Mouse (Mus musculus): ENCODE results near the gene Kng1. TPM values are rescaled to one million over a fixed set of nuclear protein-coding genes. Genes with fewer than 3 reads are reported as not detected.

The Kng1 gene
- polyA plus RNA-seq, 1 experiment: not detected

DNA sequence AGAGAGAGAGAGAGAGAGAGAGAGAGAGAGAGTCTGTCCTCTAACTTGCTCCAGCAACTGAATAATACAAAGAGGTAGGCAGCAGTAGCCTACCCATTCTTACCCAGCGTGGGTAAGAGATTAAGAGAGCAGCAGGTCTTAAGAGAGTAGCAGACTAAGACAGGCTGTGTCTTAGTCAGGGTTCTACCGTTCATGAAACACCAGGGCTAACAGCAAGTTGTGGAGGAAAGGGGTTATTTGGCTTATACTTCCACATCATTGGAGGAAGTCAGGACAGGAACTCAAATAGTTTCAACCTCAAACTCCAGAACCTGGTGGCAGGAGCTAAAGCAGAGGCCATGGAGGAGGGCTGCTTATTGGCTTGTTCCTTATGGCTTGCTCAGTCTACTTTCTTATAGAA, 46.2 kb downstream of the Kng1 start:
- peaks cover 13% of the 10 kb centered on the region for H3K79me2 ChIP-seq (ENCODE audit: control insufficient read depth, insufficient read depth)

DNA sequence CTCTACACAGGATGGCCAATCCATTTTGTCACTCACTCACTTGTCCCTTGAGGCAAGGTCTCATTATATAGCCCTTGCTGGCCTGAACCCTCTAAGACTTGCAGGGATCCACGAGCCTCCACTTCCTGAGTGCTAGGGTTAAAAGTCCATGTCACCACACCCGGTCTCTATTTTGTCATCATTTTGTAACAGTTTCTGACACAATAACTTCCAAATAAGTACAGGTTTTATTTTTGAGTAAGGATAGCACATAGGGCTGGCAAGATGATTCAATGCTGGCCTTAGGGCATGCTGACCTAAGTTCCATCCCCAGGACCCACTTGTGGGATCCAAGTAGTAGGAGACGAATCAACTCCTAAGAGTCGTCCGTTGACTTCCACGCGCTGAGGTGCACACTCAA, 48.5 kb downstream of the Kng1 start:
- H3K27me3 ChIP-seq (ENCODE audit: control insufficient read depth, insufficient read depth, insufficient read length): no peaks in the 10 kb centered on the region

More for the DNA sequence above, 46.2 kb downstream of the Kng1 start:
- Histone ChIP-seq H3ac (ENCODE audit: control insufficient read depth, insufficient read length) (no peak overlapping the region), H3K4me3 (no peak overlapping the region), H3K27me3 (ENCODE audit: control insufficient read depth, insufficient read depth, insufficient read length) (no peaks in the 10 kb centered on the region), H3K36me3 (ENCODE audit: control insufficient read depth, insufficient read depth) (peaks cover 3% of the 10 kb centered on the region), H3K4me2 (ENCODE audit: low read depth) (no peak overlapping the region)
- TF ChIP-seq SRF (IDR thresholded peaks at IDR 0.05; ENCODE audit: control insufficient read depth, insufficient read length, low read depth) (no peak), MYOG (IDR thresholded peaks at IDR 0.05; ENCODE audit: control insufficient read depth in 1 of 3, insufficient read depth in 1 of 3, insufficient read length in 2 of 3, low read depth in 2 of 3) (no peak), REST (IDR thresholded peaks at IDR 0.05; ENCODE audit: insufficient read depth, insufficient read length) (no peak), TCF12 (IDR thresholded peaks at IDR 0.05; ENCODE audit: insufficient read depth, poor library complexity, severe bottlenecking) (no peak), POLR2AphosphoS2 (IDR thresholded peaks at IDR 0.05; ENCODE audit: insufficient read length, low read depth) (no peak), CEBPB (IDR thresholded peaks at IDR 0.05; ENCODE audit: insufficient read depth, poor library complexity, severe bottlenecking) (no peak), POLR2A (IDR thresholded peaks at IDR 0.05; ENCODE audit: insufficient read length, low read depth) (no peak), MAX (IDR thresholded peaks at IDR 0.05; ENCODE audit: low read depth) (no peak), MYOD1 (IDR thresholded peaks at IDR 0.05; ENCODE audit: control insufficient read depth in 1 of 3, insufficient read length in 2 of 3, low read depth in 2 of 3) (no peak), USF1 (IDR thresholded peaks at IDR 0.05; ENCODE audit: low read depth) (no peak), TCF3 (IDR thresholded peaks at IDR 0.05; ENCODE audit: insufficient read length, low read depth) (no peak), E2F4 (IDR thresholded peaks at IDR 0.05; ENCODE audit: insufficient read depth) (no peak)

DNA sequence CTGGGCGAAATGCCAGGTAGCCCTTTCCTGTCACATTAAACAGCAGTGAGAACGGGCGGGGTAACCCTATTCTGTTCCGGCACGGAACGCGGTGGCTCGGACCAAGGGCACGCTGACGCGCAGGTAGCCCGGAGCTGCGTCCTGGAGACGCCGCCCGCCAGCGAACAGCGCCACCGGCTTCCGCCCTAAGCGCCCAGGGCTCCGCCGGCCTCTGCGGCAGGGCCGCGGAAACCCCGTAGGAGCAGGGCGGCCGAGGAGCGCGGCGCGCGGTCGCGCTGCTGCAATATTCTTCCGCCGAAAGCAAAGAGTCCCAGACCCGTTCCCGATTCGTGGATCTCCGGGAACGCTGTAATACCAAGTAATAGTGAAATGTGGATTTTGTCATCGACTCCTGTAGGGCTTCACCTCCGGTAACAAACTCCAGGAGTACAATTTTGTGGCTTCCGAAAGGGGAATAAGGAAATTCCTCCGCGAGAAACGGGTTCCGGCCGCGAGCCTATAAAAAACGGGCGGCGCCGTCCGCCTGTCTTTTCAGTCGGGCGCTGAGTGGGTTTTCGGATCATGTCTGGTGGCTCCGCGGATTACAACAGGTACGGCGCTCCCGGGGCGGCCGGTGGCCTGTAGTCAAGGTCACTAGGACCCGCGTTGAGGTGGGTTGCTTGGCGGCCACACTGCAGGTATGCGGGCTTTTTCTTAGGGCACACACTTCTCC, 49.7 kb downstream of the Kng1 start, which contains the start of gene Eif4a2:
Gene Eif4a2 (plus strand): TSS at position 214 of the 712 bp plus-strand sequence.
- H3K27me3 ChIP-seq (ENCODE audit: control insufficient read depth, insufficient read depth, insufficient read length): no peaks in the 10 kb centered on the region
- H3K4me3 ChIP-seq: peak within 1 kb of the TSS; percentile 99
- H3K79me2 ChIP-seq (ENCODE audit: control insufficient read depth, insufficient read depth): peaks cover 46% of the 10 kb centered on the region
- no peak for TF ChIP-seq USF1 (IDR thresholded peaks at IDR 0.05; ENCODE audit: low read depth)
- peak in 1 of 3 experiments; percentile 56 for TF ChIP-seq MYOG (IDR thresholded peaks at IDR 0.05; ENCODE audit: control insufficient read depth in 1 of 3, insufficient read depth in 1 of 3, insufficient read length in 2 of 3, low read depth in 2 of 3)
- TF ChIP-seq CEBPB (IDR thresholded peaks at IDR 0.05; ENCODE audit: insufficient read depth, poor library complexity, severe bottlenecking): no peak
- TF ChIP-seq POLR2AphosphoS2 (IDR thresholded peaks at IDR 0.05; ENCODE audit: insufficient read length, low read depth): peak; percentile 94
- TF ChIP-seq MYOD1 (IDR thresholded peaks at IDR 0.05; ENCODE audit: control insufficient read depth in 1 of 3, insufficient read length in 2 of 3, low read depth in 2 of 3): peak in 1 of 3 experiments; percentile 44
- TF ChIP-seq MAX (IDR thresholded peaks at IDR 0.05; ENCODE audit: low read depth): peak; percentile 16
- TF ChIP-seq POLR2A (IDR thresholded peaks at IDR 0.05; ENCODE audit: insufficient read length, low read depth): peak; percentile 98
- TF ChIP-seq E2F4 (IDR thresholded peaks at IDR 0.05; ENCODE audit: insufficient read depth): peak; percentile 8
- TF ChIP-seq TCF3 (IDR thresholded peaks at IDR 0.05; ENCODE audit: insufficient read length, low read depth): peak; percentile 6
- peaks cover 39% of the 10 kb centered on the region for H3K36me3 ChIP-seq (ENCODE audit: control insufficient read depth, insufficient read depth)
- peak within 1 kb of the TSS; percentile 97 for H3K4me2 ChIP-seq (ENCODE audit: low read depth)
- peak within 1 kb of the TSS; percentile 80 for H3ac ChIP-seq (ENCODE audit: control insufficient read depth, insufficient read length)

More for the DNA sequence above, 48.5 kb downstream of the Kng1 start:
- Histone ChIP-seq H3ac (ENCODE audit: control insufficient read depth, insufficient read length) (no peak overlapping the region), H3K4me3 (no peak overlapping the region), H3K36me3 (ENCODE audit: control insufficient read depth, insufficient read depth) (peaks cover 26% of the 10 kb centered on the region), H3K4me2 (ENCODE audit: low read depth) (no peak overlapping the region), H3K79me2 (ENCODE audit: control insufficient read depth, insufficient read depth) (peaks cover 35% of the 10 kb centered on the region)
- TF ChIP-seq CEBPB (IDR thresholded peaks at IDR 0.05; ENCODE audit: insufficient read depth, poor library complexity, severe bottlenecking) (no peak), MYOG (IDR thresholded peaks at IDR 0.05; ENCODE audit: control insufficient read depth in 1 of 3, insufficient read depth in 1 of 3, insufficient read length in 2 of 3, low read depth in 2 of 3) (no peak), TCF3 (IDR thresholded peaks at IDR 0.05; ENCODE audit: insufficient read length, low read depth) (no peak), POLR2A (IDR thresholded peaks at IDR 0.05; ENCODE audit: insufficient read length, low read depth) (no peak), TCF12 (IDR thresholded peaks at IDR 0.05; ENCODE audit: insufficient read depth, poor library complexity, severe bottlenecking) (no peak), SRF (IDR thresholded peaks at IDR 0.05; ENCODE audit: control insufficient read depth, insufficient read length, low read depth) (no peak), E2F4 (IDR thresholded peaks at IDR 0.05; ENCODE audit: insufficient read depth) (no peak), REST (IDR thresholded peaks at IDR 0.05; ENCODE audit: insufficient read depth, insufficient read length) (no peak), MYOD1 (IDR thresholded peaks at IDR 0.05; ENCODE audit: control insufficient read depth in 1 of 3, insufficient read length in 2 of 3, low read depth in 2 of 3) (no peak), POLR2AphosphoS2 (IDR thresholded peaks at IDR 0.05; ENCODE audit: insufficient read length, low read depth) (no peak), USF1 (IDR thresholded peaks at IDR 0.05; ENCODE audit: low read depth) (no peak), MAX (IDR thresholded peaks at IDR 0.05; ENCODE audit: low read depth) (no peak)

DNA sequence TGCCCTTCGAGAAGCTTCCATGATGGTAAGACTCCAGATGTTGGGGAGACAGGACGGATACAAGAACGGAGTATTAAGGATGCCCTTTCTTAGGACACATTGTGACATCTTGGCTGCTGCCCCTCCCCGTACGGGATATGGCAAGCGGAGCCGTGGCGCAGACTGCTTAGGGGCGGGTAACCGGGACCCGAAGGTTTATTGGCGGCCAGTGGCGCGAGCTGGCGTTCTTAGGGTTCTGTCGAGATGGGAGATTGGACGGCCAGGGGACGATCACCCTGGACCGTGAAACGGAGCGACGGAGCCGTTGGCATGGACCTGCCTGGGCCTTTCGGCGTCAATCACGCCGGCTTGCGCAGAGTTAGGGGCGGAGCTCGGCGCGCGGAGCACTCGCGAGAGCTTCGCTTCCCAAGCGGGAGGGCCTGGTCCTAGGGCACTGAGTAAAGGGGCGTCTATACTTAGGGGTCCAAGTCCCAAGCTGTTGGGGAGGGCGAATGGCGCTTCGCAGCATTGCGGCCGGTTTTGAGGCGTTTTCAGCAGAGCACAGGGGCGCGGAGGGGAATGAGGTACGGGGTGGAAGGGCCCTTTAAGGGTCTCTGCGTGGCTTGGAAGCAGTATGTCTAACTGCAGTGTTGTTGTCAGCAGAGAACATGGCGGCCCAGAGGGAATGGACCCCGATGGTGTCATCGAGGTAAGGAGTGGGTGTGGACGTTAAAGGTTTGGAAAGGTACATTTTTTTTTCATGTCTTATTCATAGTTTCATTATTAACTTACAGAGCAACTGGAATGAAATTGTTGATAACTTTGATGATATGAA, 50.5 kb downstream of the Kng1 start:
- Histone ChIP-seq H3K4me2 (ENCODE audit: low read depth) (peak overlapping the region; percentile 97), H3K79me2 (ENCODE audit: control insufficient read depth, insufficient read depth) (peaks cover 46% of the 10 kb centered on the region), H3K4me3 (peak overlapping the region; percentile 99), H3K27me3 (ENCODE audit: control insufficient read depth, insufficient read depth, insufficient read length) (no peaks in the 10 kb centered on the region), H3ac (ENCODE audit: control insufficient read depth, insufficient read length) (peak overlapping the region; percentile 80), H3K36me3 (ENCODE audit: control insufficient read depth, insufficient read depth) (peaks cover 47% of the 10 kb centered on the region)
- TF ChIP-seq MAX (IDR thresholded peaks at IDR 0.05; ENCODE audit: low read depth) (no peak), SRF (IDR thresholded peaks at IDR 0.05; ENCODE audit: control insufficient read depth, insufficient read length, low read depth) (no peak), USF1 (IDR thresholded peaks at IDR 0.05; ENCODE audit: low read depth) (no peak), E2F4 (IDR thresholded peaks at IDR 0.05; ENCODE audit: insufficient read depth) (no peak), POLR2AphosphoS2 (IDR thresholded peaks at IDR 0.05; ENCODE audit: insufficient read length, low read depth) (peak; percentile 93), POLR2A (IDR thresholded peaks at IDR 0.05; ENCODE audit: insufficient read length, low read depth) (peak; percentile 95)
